Mouse (Mus musculus): ENCODE measurements around the gene Tgfbr2. TPM values are rescaled to one million over a fixed set of nuclear protein-coding genes. Genes with fewer than 3 reads are reported as not detected.
A peak's percentile ranks its signal among the peaks of the same experiment; 100 is the strongest.

Gene Tgfbr2
- polyA plus RNA-seq, 1 experiment from 2014 or later: 39.4 TPM

GRCm38 (mm10) chr9:116160067-116160466, 15.1 kb downstream of the Tgfbr2 start:
- WGBS: 78% methylated on average over 3 of the region's 3 CpGs
- Histone ChIP-seq H3K27me3 (replicated peaks; ENCODE audit: control insufficient read depth, insufficient read depth, low read length) (no peaks in the 10 kb centered on the region), H3K9ac (ENCODE audit: low read length) (no peak overlapping the region), H3K36me3 (ENCODE audit: control insufficient read depth, insufficient read depth, low read length) (peaks cover 33% of the 10 kb centered on the region), H3K9me3 (ENCODE audit: control insufficient read depth, low read length) (no peaks in the 10 kb centered on the region), H3K4me3 (ENCODE audit: low read depth, low read length) (no peak overlapping the region), H3K4me2 (ENCODE audit: low read length) (no peak overlapping the region), H3K4me1 (replicated peaks; ENCODE audit: control insufficient read depth, insufficient read depth, low read length) (peaks cover 3% of the 10 kb centered on the region), H3K27ac (ENCODE audit: low read depth) (no peak overlapping the region)
- no peak for DNase-seq (ENCODE audit: low spot score)
- no peak for ATAC-seq (replicated peaks; ENCODE audit: low FRiP score, low TSS enrichment, low read depth)

DNA sequence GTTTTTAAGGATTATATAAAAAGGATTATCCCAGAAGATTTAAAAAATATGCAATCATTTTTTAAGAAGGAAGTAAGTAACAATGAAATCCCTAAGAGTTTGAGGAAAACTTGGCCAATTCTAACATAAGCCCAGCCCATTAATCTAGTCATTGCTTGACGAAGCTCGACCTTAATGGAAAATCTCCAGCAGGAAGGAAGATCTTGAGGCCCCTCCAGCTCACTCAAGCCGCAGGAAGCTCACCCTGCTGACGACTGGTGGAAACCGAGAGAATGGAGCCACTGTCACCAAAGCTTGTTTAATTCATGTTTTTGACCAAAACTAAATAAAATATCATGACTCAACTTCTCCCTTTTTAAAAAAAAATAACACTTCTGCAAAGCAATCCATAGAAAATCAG, 18.7 kb downstream of the Tgfbr2 start:
- Histone ChIP-seq H3K36me3 (ENCODE audit: control insufficient read depth, insufficient read depth, low read length) (peaks cover 44% of the 10 kb centered on the region), H3K4me1 (replicated peaks; ENCODE audit: control insufficient read depth, insufficient read depth, low read length) (peaks cover 20% of the 10 kb centered on the region), H3K27me3 (replicated peaks; ENCODE audit: control insufficient read depth, insufficient read depth, low read length) (no peaks in the 10 kb centered on the region), H3K9me3 (ENCODE audit: control insufficient read depth, low read length) (no peaks in the 10 kb centered on the region; the same call in 1 of the 2 replicates), H3K4me2 (ENCODE audit: low read length) (no peak overlapping the region), H3K4me3 (ENCODE audit: low read depth, low read length) (no peak overlapping the region), H3K27ac (ENCODE audit: low read depth) (no peak overlapping the region), H3K9ac (ENCODE audit: low read length) (no peak overlapping the region)
- DNase-seq (ENCODE audit: low spot score) (no peak), ATAC-seq (replicated peaks; ENCODE audit: low FRiP score, low TSS enrichment, low read depth) (no peak)
- 74% methylated on average over 5 of the region's 5 CpGs for WGBS

GRCm38 (mm10) chr9:116152878-116153277, 22.3 kb downstream of the Tgfbr2 start:
- Histone ChIP-seq H3K4me1 (replicated peaks; ENCODE audit: control insufficient read depth, insufficient read depth, low read length) (peaks cover 34% of the 10 kb centered on the region), H3K9ac (ENCODE audit: low read length) (no peak overlapping the region), H3K27me3 (replicated peaks; ENCODE audit: control insufficient read depth, insufficient read depth, low read length) (no peaks in the 10 kb centered on the region), H3K36me3 (ENCODE audit: control insufficient read depth, insufficient read depth, low read length) (peaks cover 38% of the 10 kb centered on the region), H3K4me2 (ENCODE audit: low read length) (no peak overlapping the region), H3K4me3 (ENCODE audit: low read depth, low read length) (no peak overlapping the region), H3K27ac (ENCODE audit: low read depth) (peak overlapping the region; percentile 33; the same call in 1 of the 2 replicates), H3K9me3 (ENCODE audit: control insufficient read depth, low read length) (no peaks in the 10 kb centered on the region; the same call in 1 of the 2 replicates)
- 78% methylated on average over 4 of the region's 4 CpGs for WGBS
- no peak for ATAC-seq (replicated peaks; ENCODE audit: low FRiP score, low TSS enrichment, low read depth)
- no peak for DNase-seq (ENCODE audit: low spot score)

DNA sequence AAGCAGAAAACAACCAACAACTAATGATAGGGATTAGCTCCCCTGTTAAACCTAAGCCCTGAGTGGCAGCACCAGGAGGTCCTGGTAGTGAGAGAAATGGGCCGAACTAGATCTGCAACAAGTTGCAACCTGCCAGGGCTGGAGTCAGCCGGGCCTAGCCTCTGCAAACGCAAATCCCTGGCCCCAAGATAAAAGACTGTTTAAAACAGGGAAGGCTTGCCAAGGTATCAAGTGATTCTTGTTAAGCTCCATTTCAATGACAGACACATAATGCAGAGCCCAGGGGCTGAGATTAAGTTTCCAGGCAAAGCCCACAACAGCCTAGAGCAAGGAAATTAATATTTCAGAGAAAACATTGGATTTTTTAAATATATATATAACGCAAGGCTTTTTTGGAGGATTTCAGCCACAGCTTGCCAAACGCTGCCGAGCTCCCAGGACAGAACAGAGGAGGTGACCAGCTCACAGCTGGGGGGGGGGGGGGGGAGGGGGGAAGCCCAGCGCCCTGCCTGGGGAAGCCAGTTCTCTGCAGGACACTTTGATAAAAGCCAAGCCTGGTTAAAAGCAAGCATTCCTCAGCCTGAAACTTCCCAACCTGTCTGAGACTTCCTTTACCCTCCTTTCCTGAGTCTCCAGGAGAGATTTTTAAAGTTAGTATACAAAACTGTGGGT, 24.3 kb downstream of the Tgfbr2 start:
- no peak overlapping the region for H3K4me3 ChIP-seq (ENCODE audit: low read depth, low read length)
- H3K9me3 ChIP-seq (ENCODE audit: control insufficient read depth, low read length): no peaks in the 10 kb centered on the region; the same call in 1 of the 2 replicates
- no peaks in the 10 kb centered on the region for H3K27me3 ChIP-seq (replicated peaks; ENCODE audit: control insufficient read depth, insufficient read depth, low read length)
- no peak overlapping the region for H3K4me2 ChIP-seq (ENCODE audit: low read length)
- WGBS: 28% methylated on average over 7 of the region's 7 CpGs
- 0 out of 2 replicates have a peak, but pooled peaks cover 20% of the 10 kb centered on the region for H3K36me3 ChIP-seq (ENCODE audit: control insufficient read depth, insufficient read depth, low read length)
- ATAC-seq (replicated peaks; ENCODE audit: low FRiP score, low TSS enrichment, low read depth) (peak; percentile 62; the same call in 1 of the 2 replicates), DNase-seq (ENCODE audit: low spot score) (no peak)
- H3K27ac ChIP-seq (ENCODE audit: low read depth): peak overlapping the region; percentile 57
- H3K4me1 ChIP-seq (replicated peaks; ENCODE audit: control insufficient read depth, insufficient read depth, low read length): peaks cover 41% of the 10 kb centered on the region
- H3K9ac ChIP-seq (ENCODE audit: low read length): no peak overlapping the region

DNA sequence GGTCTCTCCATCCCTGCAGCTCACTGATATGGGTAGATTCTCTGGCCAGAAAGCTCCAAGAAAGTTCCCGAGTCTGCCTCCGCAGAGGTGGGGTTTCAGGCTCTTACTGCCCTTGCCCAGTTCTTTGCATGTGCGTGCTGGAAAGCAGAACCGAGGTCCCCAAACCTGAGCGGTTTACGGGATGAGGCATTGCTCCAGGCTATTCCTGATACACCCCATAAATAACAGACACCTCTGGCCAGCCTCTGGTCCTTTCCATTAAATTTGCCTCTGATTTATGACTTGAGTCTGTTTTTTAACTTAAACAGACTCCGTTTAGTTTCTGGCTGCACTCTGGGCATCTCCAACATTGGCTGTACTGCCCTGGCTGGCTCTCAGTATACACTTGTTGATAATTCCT, 26.4 kb downstream of the Tgfbr2 start:
- H3K4me2 ChIP-seq (ENCODE audit: low read length): no peak overlapping the region
- DNase-seq (ENCODE audit: low spot score) (no peak), ATAC-seq (replicated peaks; ENCODE audit: low FRiP score, low TSS enrichment, low read depth) (no peak)
- H3K4me1 ChIP-seq (replicated peaks; ENCODE audit: control insufficient read depth, insufficient read depth, low read length): peaks cover 52% of the 10 kb centered on the region
- H3K27me3 ChIP-seq (replicated peaks; ENCODE audit: control insufficient read depth, insufficient read depth, low read length): no peaks in the 10 kb centered on the region
- H3K9ac ChIP-seq (ENCODE audit: low read length): no peak overlapping the region
- 37% methylated on average over 7 of the region's 7 CpGs for WGBS
- H3K9me3 ChIP-seq (ENCODE audit: control insufficient read depth, low read length): no peaks in the 10 kb centered on the region
- H3K27ac ChIP-seq (ENCODE audit: low read depth): no peak overlapping the region
- H3K36me3 ChIP-seq (ENCODE audit: control insufficient read depth, insufficient read depth, low read length): 0 out of 2 replicates have a peak, but pooled peaks cover 4% of the 10 kb centered on the region
- no peak overlapping the region for H3K4me3 ChIP-seq (ENCODE audit: low read depth, low read length)

- Histone ChIP-seq H3K4me3 (ENCODE audit: low read depth, low read length) (no peak overlapping the region), H3K36me3 (ENCODE audit: control insufficient read depth, insufficient read depth, low read length) (no peaks in the 10 kb centered on the region), H3K27me3 (replicated peaks; ENCODE audit: control insufficient read depth, insufficient read depth, low read length) (no peaks in the 10 kb centered on the region), H3K9me3 (ENCODE audit: control insufficient read depth, low read length) (no peaks in the 10 kb centered on the region), H3K4me1 (replicated peaks; ENCODE audit: control insufficient read depth, insufficient read depth, low read length) (peaks cover 37% of the 10 kb centered on the region), H3K4me2 (ENCODE audit: low read length) (no peak overlapping the region), H3K27ac (ENCODE audit: low read depth) (peak overlapping the region; percentile 63), H3K9ac (ENCODE audit: low read length) (no peak overlapping the region)
- 39% methylated on average over 9 of the region's 9 CpGs for WGBS
- no peak for DNase-seq (ENCODE audit: low spot score)
- no peak for ATAC-seq (replicated peaks; ENCODE audit: low FRiP score, low TSS enrichment, low read depth)
Observed at GRCm38 (mm10) chr9:116146235-116146634, 28.9 kb downstream of the Tgfbr2 start.

GRCm38 (mm10) chr9:116145231-116145641, 29.9 kb downstream of the Tgfbr2 start:
- Histone ChIP-seq H3K4me3 (ENCODE audit: low read depth, low read length) (no peak overlapping the region), H3K4me1 (replicated peaks; ENCODE audit: control insufficient read depth, insufficient read depth, low read length) (peaks cover 30% of the 10 kb centered on the region), H3K27ac (ENCODE audit: low read depth) (peak overlapping the region; percentile 63; the same call in 1 of the 2 replicates), H3K9me3 (ENCODE audit: control insufficient read depth, low read length) (no peaks in the 10 kb centered on the region), H3K9ac (ENCODE audit: low read length) (no peak overlapping the region), H3K36me3 (ENCODE audit: control insufficient read depth, insufficient read depth, low read length) (0 out of 2 replicates have a peak, but pooled peaks cover 3% of the 10 kb centered on the region), H3K4me2 (ENCODE audit: low read length) (no peak overlapping the region), H3K27me3 (replicated peaks; ENCODE audit: control insufficient read depth, insufficient read depth, low read length) (no peaks in the 10 kb centered on the region)
- WGBS: 21% methylated on average over 10 of the region's 10 CpGs
- ATAC-seq (replicated peaks; ENCODE audit: low FRiP score, low TSS enrichment, low read depth) (no peak), DNase-seq (ENCODE audit: low spot score) (no peak)

GRCm38 (mm10) chr9:116140422-116140821, 34.7 kb downstream of the Tgfbr2 start:
- H3K9me3 ChIP-seq (ENCODE audit: control insufficient read depth, low read length): no peaks in the 10 kb centered on the region
- WGBS: 97% methylated on average over 6 of the region's 6 CpGs
- peaks cover 19% of the 10 kb centered on the region; the same call in 1 of the 2 replicates for H3K4me1 ChIP-seq (replicated peaks; ENCODE audit: control insufficient read depth, insufficient read depth, low read length)
- no peaks in the 10 kb centered on the region for H3K27me3 ChIP-seq (replicated peaks; ENCODE audit: control insufficient read depth, insufficient read depth, low read length)
- 0 out of 2 replicates have a peak, but pooled peaks cover 3% of the 10 kb centered on the region for H3K36me3 ChIP-seq (ENCODE audit: control insufficient read depth, insufficient read depth, low read length)
- H3K9ac ChIP-seq (ENCODE audit: low read length): no peak overlapping the region
- no peak for DNase-seq (ENCODE audit: low spot score)
- H3K4me2 ChIP-seq (ENCODE audit: low read length): no peak overlapping the region
- no peak overlapping the region for H3K27ac ChIP-seq (ENCODE audit: low read depth)
- no peak overlapping the region for H3K4me3 ChIP-seq (ENCODE audit: low read depth, low read length)
- no peak for ATAC-seq (replicated peaks; ENCODE audit: low FRiP score, low TSS enrichment, low read depth)

DNA sequence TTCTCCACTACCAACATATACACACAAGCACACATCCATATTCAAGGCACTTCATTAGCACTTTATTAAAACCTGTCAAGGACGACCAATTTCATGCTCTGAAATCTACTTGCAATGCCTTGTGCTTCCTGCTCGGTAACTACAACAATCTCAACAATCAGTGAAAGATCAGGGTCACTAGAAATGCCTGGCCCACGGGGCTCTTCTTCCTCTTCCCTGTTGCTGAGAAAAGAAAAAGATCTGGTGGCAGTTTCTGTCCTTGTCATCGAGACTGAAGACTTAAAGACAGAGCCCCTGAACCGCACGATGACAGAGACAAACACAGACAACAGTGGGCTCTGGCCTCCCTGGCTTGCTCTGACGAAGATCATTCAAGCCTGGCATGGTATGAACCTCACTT, 35.6 kb downstream of the Tgfbr2 start:
- ATAC-seq (replicated peaks; ENCODE audit: low FRiP score, low TSS enrichment, low read depth) (no peak), DNase-seq (ENCODE audit: low spot score) (no peak)
- no peaks in the 10 kb centered on the region for H3K27me3 ChIP-seq (replicated peaks; ENCODE audit: control insufficient read depth, insufficient read depth, low read length)
- H3K9me3 ChIP-seq (ENCODE audit: control insufficient read depth, low read length): no peaks in the 10 kb centered on the region
- 0 out of 2 replicates have a peak, but pooled peaks cover 3% of the 10 kb centered on the region for H3K36me3 ChIP-seq (ENCODE audit: control insufficient read depth, insufficient read depth, low read length)
- peaks cover 15% of the 10 kb centered on the region; the same call in 1 of the 2 replicates for H3K4me1 ChIP-seq (replicated peaks; ENCODE audit: control insufficient read depth, insufficient read depth, low read length)
- no peak overlapping the region for H3K4me2 ChIP-seq (ENCODE audit: low read length)
- no peak overlapping the region for H3K9ac ChIP-seq (ENCODE audit: low read length)
- H3K4me3 ChIP-seq (ENCODE audit: low read depth, low read length): no peak overlapping the region
- no peak overlapping the region for H3K27ac ChIP-seq (ENCODE audit: low read depth)
- WGBS: 81% methylated on average over 7 of the region's 7 CpGs

Data from intestine, embryonic 14.5 days (tissue).